Mouse (Mus musculus): Measurements from ENCODE around the gene Psmb7. TPM values are rescaled to one million over a fixed set of nuclear protein-coding genes. Genes with fewer than 3 reads are reported as not detected.

The Psmb7 gene
- polyA plus RNA-seq, 1 experiment from 2014 or later, result 241 TPM

GRCm38 (mm10) chr2:38661398-38661797 is 17.5 kb upstream of the Psmb7 start:
- Histone ChIP-seq H3K27me3 (peaks cover 16% of the 10 kb centered on the region; the same call in 1 of the 2 replicates), H3K4me2 (no peak overlapping the region), H3K9me3 (no peaks in the 10 kb centered on the region), H3K4me3 (no peak overlapping the region), H3K27ac (no peak overlapping the region), H3K4me1 (0 out of 2 replicates have a peak, but pooled peaks cover 6% of the 10 kb centered on the region), H3K9ac (no peak overlapping the region), H3K36me3 (no peaks in the 10 kb centered on the region)
- ATAC-seq (ENCODE audit: borderline replicate concordance, extremely low read depth, low FRiP score, low TSS enrichment), result no peak
- 3% methylated on average over 1 of the region's 1 CpGs for WGBS

- Histone ChIP-seq H3K4me3 (peak overlapping the region; percentile 40), H3K27ac (no peak overlapping the region), H3K36me3 (no peaks in the 10 kb centered on the region), H3K4me2 (peak overlapping the region; percentile 79), H3K9ac (0 out of 2 replicates have a peak overlapping the region, but pooled peaks have one; percentile 36), H3K9me3 (no peaks in the 10 kb centered on the region), H3K27me3 (peaks cover 16% of the 10 kb centered on the region; the same call in 1 of the 2 replicates), H3K4me1 (0 out of 2 replicates have a peak, but pooled peaks cover 6% of the 10 kb centered on the region)
- ATAC-seq (ENCODE audit: borderline replicate concordance, extremely low read depth, low FRiP score, low TSS enrichment), result peak; percentile 86
- 1% methylated on average over 25 of the region's 25 CpGs for WGBS
Measured at GRCm38 (mm10) chr2:38658338-38658836, 14.5 kb upstream of the Psmb7 start.

GRCm38 (mm10) chr2:38653694-38654093 is 9.8 kb upstream of the Psmb7 start:
- no peak for ATAC-seq (ENCODE audit: borderline replicate concordance, extremely low read depth, low FRiP score, low TSS enrichment)
- no peak overlapping the region for H3K9ac ChIP-seq
- 0 out of 2 replicates have a peak, but pooled peaks cover 6% of the 10 kb centered on the region for H3K4me1 ChIP-seq
- H3K27ac ChIP-seq, result no peak overlapping the region
- H3K27me3 ChIP-seq, result peaks cover 16% of the 10 kb centered on the region
- no peak overlapping the region for H3K4me2 ChIP-seq
- H3K4me3 ChIP-seq, result no peak overlapping the region
- H3K36me3 ChIP-seq, result no peaks in the 10 kb centered on the region
- no peaks in the 10 kb centered on the region for H3K9me3 ChIP-seq
- WGBS, result 80% methylated on average over 2 of the region's 2 CpGs

GRCm38 (mm10) chr2:38653293-38653619 is 9.4 kb upstream of the Psmb7 start:
- no peak overlapping the region for H3K27ac ChIP-seq
- H3K9me3 ChIP-seq, result no peaks in the 10 kb centered on the region
- H3K9ac ChIP-seq, result no peak overlapping the region
- H3K36me3 ChIP-seq, result no peaks in the 10 kb centered on the region
- 0 out of 2 replicates have a peak, but pooled peaks cover 4% of the 10 kb centered on the region for H3K4me1 ChIP-seq
- H3K4me3 ChIP-seq, result no peak overlapping the region
- WGBS, result 88% methylated on average over 5 of the region's 5 CpGs
- H3K4me2 ChIP-seq, result no peak overlapping the region
- ATAC-seq (ENCODE audit: borderline replicate concordance, extremely low read depth, low FRiP score, low TSS enrichment), result no peak
- H3K27me3 ChIP-seq, result peaks cover 16% of the 10 kb centered on the region

GRCm38 (mm10) chr2:38652565-38653292 is 8.8 kb upstream of the Psmb7 start:
- H3K36me3 ChIP-seq, result no peaks in the 10 kb centered on the region
- no peak overlapping the region for H3K27ac ChIP-seq
- H3K4me3 ChIP-seq, result no peak overlapping the region
- peaks cover 13% of the 10 kb centered on the region for H3K27me3 ChIP-seq
- WGBS, result 61% methylated on average over 10 of the region's 10 CpGs
- H3K4me1 ChIP-seq, result no peaks in the 10 kb centered on the region
- no peak overlapping the region for H3K4me2 ChIP-seq
- H3K9me3 ChIP-seq, result no peaks in the 10 kb centered on the region
- ATAC-seq (ENCODE audit: borderline replicate concordance, extremely low read depth, low FRiP score, low TSS enrichment), result no peak
- no peak overlapping the region for H3K9ac ChIP-seq

- H3K36me3 ChIP-seq, result no peaks in the 10 kb centered on the region
- H3K4me2 ChIP-seq, result no peak overlapping the region
- H3K9ac ChIP-seq, result no peak overlapping the region
- no peak overlapping the region for H3K27ac ChIP-seq
- ATAC-seq (ENCODE audit: borderline replicate concordance, extremely low read depth, low FRiP score, low TSS enrichment), result no peak
- no peaks in the 10 kb centered on the region for H3K4me1 ChIP-seq
- H3K9me3 ChIP-seq, result no peaks in the 10 kb centered on the region
- H3K27me3 ChIP-seq, result peaks cover 7% of the 10 kb centered on the region
- no peak overlapping the region for H3K4me3 ChIP-seq
- 59% methylated on average over 7 of the region's 7 CpGs for WGBS
Measured at GRCm38 (mm10) chr2:38652098-38652497, 8.2 kb upstream of the Psmb7 start.

- no peak overlapping the region for H3K9ac ChIP-seq
- no peak for ATAC-seq (ENCODE audit: borderline replicate concordance, extremely low read depth, low FRiP score, low TSS enrichment)
- H3K36me3 ChIP-seq, result no peaks in the 10 kb centered on the region
- H3K4me3 ChIP-seq, result no peak overlapping the region
- H3K9me3 ChIP-seq, result no peaks in the 10 kb centered on the region
- H3K27ac ChIP-seq, result no peak overlapping the region
- no peaks in the 10 kb centered on the region for H3K4me1 ChIP-seq
- H3K4me2 ChIP-seq, result no peak overlapping the region
- WGBS, result 66% methylated on average over 1 of the region's 1 CpGs
- H3K27me3 ChIP-seq, result no peaks in the 10 kb centered on the region; the same call in 1 of the 2 replicates
Measured at GRCm38 (mm10) chr2:38650340-38650739, 6.5 kb upstream of the Psmb7 start.

GRCm38 (mm10) chr2:38647661-38648060 is 3.8 kb upstream of the Psmb7 start:
- Histone ChIP-seq H3K4me3 (no peak overlapping the region), H3K27me3 (no peaks in the 10 kb centered on the region; the same call in 1 of the 2 replicates), H3K4me1 (peaks cover 5% of the 10 kb centered on the region), H3K36me3 (no peaks in the 10 kb centered on the region), H3K9me3 (no peaks in the 10 kb centered on the region), H3K4me2 (no peak overlapping the region), H3K9ac (no peak overlapping the region), H3K27ac (no peak overlapping the region)
- WGBS, result 77% methylated on average over 7 of the region's 7 CpGs
- ATAC-seq (ENCODE audit: borderline replicate concordance, extremely low read depth, low FRiP score, low TSS enrichment), result no peak

- Histone ChIP-seq H3K4me2 (no peak overlapping the region), H3K4me1 (peaks cover 9% of the 10 kb centered on the region), H3K27ac (no peak overlapping the region), H3K36me3 (no peaks in the 10 kb centered on the region), H3K4me3 (no peak overlapping the region), H3K27me3 (no peaks in the 10 kb centered on the region; the same call in 1 of the 2 replicates), H3K9ac (no peak overlapping the region), H3K9me3 (no peaks in the 10 kb centered on the region)
- ATAC-seq (ENCODE audit: borderline replicate concordance, extremely low read depth, low FRiP score, low TSS enrichment), result no peak
- WGBS, result 63% methylated on average over 8 of the region's 8 CpGs
Measured at GRCm38 (mm10) chr2:38647201-38647606, 3.3 kb upstream of the Psmb7 start.

- ATAC-seq (ENCODE audit: borderline replicate concordance, extremely low read depth, low FRiP score, low TSS enrichment), result no peak
- 0% methylated on average over 3 of the region's 3 CpGs for WGBS
- no peaks in the 10 kb centered on the region for H3K27me3 ChIP-seq
- H3K36me3 ChIP-seq, result peaks cover 11% of the 10 kb centered on the region
- no peak overlapping the region for H3K4me3 ChIP-seq
- H3K4me1 ChIP-seq, result peaks cover 9% of the 10 kb centered on the region
- no peak overlapping the region for H3K27ac ChIP-seq
- no peak overlapping the region for H3K9ac ChIP-seq
- no peaks in the 10 kb centered on the region for H3K9me3 ChIP-seq
- no peak overlapping the region for H3K4me2 ChIP-seq
Measured at GRCm38 (mm10) chr2:38645936-38646335, 2.0 kb upstream of the Psmb7 start.

GRCm38 (mm10) chr2:38641761-38642160 is 2.1 kb downstream of the Psmb7 start:
- Histone ChIP-seq H3K9ac (no peak overlapping the region), H3K4me2 (no peak overlapping the region), H3K9me3 (no peaks in the 10 kb centered on the region), H3K4me3 (no peak overlapping the region), H3K36me3 (peaks cover 42% of the 10 kb centered on the region), H3K4me1 (peaks cover 9% of the 10 kb centered on the region), H3K27ac (no peak overlapping the region), H3K27me3 (no peaks in the 10 kb centered on the region)
- 90% methylated on average over 1 of the region's 1 CpGs for WGBS
- no peak for ATAC-seq (ENCODE audit: borderline replicate concordance, extremely low read depth, low FRiP score, low TSS enrichment)

- H3K4me1 ChIP-seq, result peaks cover 5% of the 10 kb centered on the region
- H3K4me2 ChIP-seq, result no peak overlapping the region
- no peak overlapping the region for H3K27ac ChIP-seq
- no peaks in the 10 kb centered on the region for H3K27me3 ChIP-seq
- H3K36me3 ChIP-seq, result peaks cover 77% of the 10 kb centered on the region
- ATAC-seq (ENCODE audit: borderline replicate concordance, extremely low read depth, low FRiP score, low TSS enrichment), result no peak
- no peak overlapping the region for H3K9ac ChIP-seq
- H3K9me3 ChIP-seq, result no peaks in the 10 kb centered on the region
- 78% methylated on average over 4 of the region's 4 CpGs for WGBS
- no peak overlapping the region for H3K4me3 ChIP-seq
Measured at GRCm38 (mm10) chr2:38637716-38638267, 6.1 kb downstream of the Psmb7 start.

Data from lung, embryonic 15.5 days (tissue).